In genomic region chr4:139967922-139968321, GRCm38 (mm10) we compare ENCODE assay signal across 9 mouse cellular contexts. TPM values are rescaled to one million over a fixed set of nuclear protein-coding genes. Genes with fewer than 3 reads are reported as not detected.
DNase-seq lines count a peak whose midpoint lies in the region; TF ChIP-seq lines count a peak whose summit lies in the region.
"Had no signal": no experiment of that assay in that cellular context is flagged by ENCODE, and none has a peak within 500 bp of the region (broad histone marks: within the 10 kb centered on the region; RNA-seq: fewer than 3 reads in every experiment).

Gene Klhdc7a, minus strand, starts transcription at chr4:139968026.

- intact Hi-C loops in gastrocnemius, postnatal 14 days (cut with DNase I; ENCODE audit: low total_unique reads), result no loop called here
- intact Hi-C loops in left cerebral cortex, postnatal 14 days (cut with DNase I), result no loop called here

- peaks cover 13% of the 10 kb centered on the region for H3K4me1 ChIP-seq in olfactory bulb, adult 2 months (ENCODE audit: control insufficient read depth, insufficient read depth, low read length)

- DNase-seq in adipocyte (ENCODE audit: low spot score), result peak; percentile 76
- peak; percentile 55 for DNase-seq in cerebellum, adult 11-12 months
- peak; percentile 77 for DNase-seq in gastrocnemius, postnatal 14 days
- peak; percentile 99 for DNase-seq in kidney, adult 11 months
- DNase-seq in left cerebral cortex, postnatal 14 days (ENCODE audit: low spot score in 2 of 2), result peak; percentile 67 to 73
- no peak for DNase-seq in thymus, adult 18-20 months
- no peak for DNase-seq in T-cell, adult 2 months (ENCODE audit: low spot score)

- no peak for TF ChIP-seq POLR2A in olfactory bulb, adult 2 months (IDR thresholded peaks at IDR 0.05; ENCODE audit: insufficient read depth, low read depth, low read length)

- H3K4me3 ChIP-seq in olfactory bulb, adult 2 months (ENCODE audit: insufficient read depth, low read depth, low read length), result 0 out of 2 replicates have a peak within 1 kb of the TSS, but pooled peaks have one; percentile 9
- H3K4me3 ChIP-seq: limb, embryonic 13.5 days had no signal

- no peak for TF ChIP-seq CTCF in olfactory bulb, adult 2 months (IDR thresholded peaks at IDR 0.05; ENCODE audit: insufficient read depth, low read depth, low read length)

- WGBS in olfactory bulb, adult 2 months, result 38% methylated on average over 4 of the region's 4 CpGs

- H3K27ac ChIP-seq in olfactory bulb, adult 2 months (ENCODE audit: insufficient read depth, low read depth, low read length), result peak within 1 kb of the TSS; percentile 71
- H3K27ac ChIP-seq: limb, embryonic 13.5 days had no signal

RNA-seq across cellular contexts. Expression of gene Klhdc7a, which starts in this region (rescaled TPM):
- total RNA-seq in gastrocnemius, postnatal 14 days (2021), result under 1 TPM in 1 of 2 experiments, not detected in 1; 0.10 TPM
- total RNA-seq in left cerebral cortex, postnatal 14 days (2021), result 1 to 10 TPM; 3.4 to 3.7 TPM
- not detected in 2 replicates for polyA plus RNA-seq in olfactory bulb, adult 2 months (2012; ENCODE audit: insufficient read depth, insufficient read length, low replicate concordance, missing spikeins)

Comparison
In these comparisons a context has a peak if more than half of its experiments do, and no peak if none do; other contexts are left out.
1. Peak in DNase-seq in gastrocnemius, postnatal 14 days; RNA of the gene not detected or under 1 TPM.
2. DNase-seq: peak in adipocyte (single experiment), cerebellum, adult 11-12 months (single experiment), kidney, adult 11 months (single experiment) and left cerebral cortex, postnatal 14 days (2 of 2); none in thymus, adult 18-20 months (0 of 2) and T-cell, adult 2 months (single experiment).